Comparison of ENCODE assay signal across 19 mouse cellular contexts in the genomic region with DNA sequence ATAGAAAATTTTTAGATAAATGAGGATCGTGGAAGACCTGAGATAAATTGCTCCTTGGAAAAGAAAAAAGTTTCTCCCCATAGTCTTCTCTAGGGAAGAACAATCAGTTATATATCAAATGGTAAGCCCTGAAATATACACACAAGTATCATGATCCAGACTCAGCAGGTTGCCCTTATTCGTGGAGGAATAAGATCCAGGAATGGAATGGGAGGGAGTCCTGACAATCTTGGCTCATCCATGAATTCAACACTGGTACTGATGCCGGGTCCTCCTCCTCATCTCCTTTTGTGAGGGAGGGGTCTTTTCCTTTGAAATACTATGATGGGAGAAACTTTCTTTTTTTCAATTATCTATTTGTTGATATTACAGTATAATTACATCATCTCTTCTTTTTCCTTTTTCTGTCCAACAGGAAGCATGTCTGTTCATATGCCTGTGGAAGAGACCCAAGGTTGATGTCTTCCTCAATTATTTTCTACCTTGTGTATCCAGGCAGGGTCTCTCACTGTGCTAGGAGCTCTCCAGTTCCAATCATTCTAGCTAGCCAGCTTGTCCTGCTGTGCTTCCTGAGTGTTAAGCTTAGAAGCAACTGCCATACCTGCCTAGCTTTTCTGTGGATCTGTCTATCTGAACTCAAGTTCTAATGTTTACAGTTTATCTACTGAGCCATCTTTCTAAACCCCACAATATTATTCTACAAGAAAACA.
DNase-seq lines count a peak whose midpoint lies in the region; ATAC-seq and TF ChIP-seq lines count a peak whose summit lies in the region.
"Had no signal": no experiment of that assay in that cellular context is flagged by ENCODE, and none has a peak within 500 bp of the region (broad histone marks: within the 10 kb centered on the region; RNA-seq: fewer than 3 reads in every experiment).

No protein-coding gene starts in this region.

- peak; percentile 51; the same call in 1 of the 2 replicates for ATAC-seq in cerebellum, adult (ENCODE audit: insufficient number of reproducible peaks, low FRiP score, low TSS enrichment)
- no peak for ATAC-seq in megakaryocyte, adult 5-6 weeks (ENCODE audit: poor library complexity, severe bottlenecking)
- ATAC-seq: Patski had no signal

- DNase-seq in cerebellum, postnatal 4 days (ENCODE audit: low spot score in 2 of 2) = no peak
- no peak for DNase-seq in layer of hippocampus, adult 2 months (ENCODE audit: low spot score in 2 of 2)
- DNase-seq in layer of hippocampus, adult 11-12 months (ENCODE audit: low spot score) = no peak
- DNase-seq in cerebellum, adult 9-11 months = peak; percentile 68
- DNase-seq in urinary bladder, postnatal 10 days (ENCODE audit: low spot score) = no peak
- no peak for DNase-seq in adrenal gland, adult 2 months
- DNase-seq: gastrocnemius, postnatal 10 days; thymus, adult 2 months had no signal

- H3K27ac ChIP-seq in layer of hippocampus, adult 2 months = peak overlapping the region; percentile 37; the same call in 1 of the 2 replicates
- H3K27ac ChIP-seq: heart, embryonic 13.5 days; kidney, postnatal 0 days; limb, embryonic 15.5 days; liver, embryonic 15.5 days; macrophage; midbrain, embryonic 12.5 days; neural tube, embryonic 13.5 days; stomach, embryonic 15.5 days had no signal

- no peak for TF ChIP-seq CTCF in layer of hippocampus, adult 2 months (conservative IDR thresholded peaks at IDR 0.05)

- H3K4me3 ChIP-seq in layer of hippocampus, adult 2 months = no peak overlapping the region
- H3K4me3 ChIP-seq: heart, embryonic 13.5 days; limb, embryonic 15.5 days; liver, embryonic 15.5 days; midbrain, embryonic 12.5 days; neural tube, embryonic 13.5 days; stomach, embryonic 15.5 days had no signal
